Mouse (Mus musculus) embryonic facial prominence, embryonic 10.5 days (tissue): ENCODE measurements around the gene Inhbb. TPM values are rescaled to one million over a fixed set of nuclear protein-coding genes. Genes with fewer than 3 reads are reported as not detected.

Experiments used
- DNase-seq: peaks from one replicate; pipeline ENCODE4 v3.0.0-alpha.2; 2017; ENCODE audit warnings: low spot score
- H3K27ac ChIP-seq: fragments of 300-500 bp; sonication (generic); replicated peaks from 2 replicates; pipeline ENCODE4 v1.5.1; 2016; ENCODE audit warnings: mild to moderate bottlenecking
- H3K27me3 ChIP-seq: fragments of 300-500 bp; sonication (generic); replicated peaks from 2 replicates; pipeline ENCODE4 v1.6.1; 2016; ENCODE audit warnings: low read depth, mild to moderate bottlenecking; ENCODE audit not compliant: poor library complexity, severe bottlenecking
- H3K36me3 ChIP-seq: fragments of 300-500 bp; sonication (generic); replicated peaks from 2 replicates; pipeline ENCODE4 v1.6.1; 2016; ENCODE audit warnings: mild to moderate bottlenecking, moderate library complexity
- H3K4me1 ChIP-seq: fragments of 300-500 bp; sonication (generic); 2 replicates; pipeline ENCODE4 v1.6.1; 2016
- H3K4me3 ChIP-seq: fragments of 300-500 bp; sonication (generic); 2 replicates; pipeline ENCODE4 v1.5.1; 2016; ENCODE audit warnings: mild to moderate bottlenecking, moderate library complexity
- H3K9me3 ChIP-seq: fragments of 300-500 bp; sonication (generic); 2 replicates; pipeline ENCODE4 v1.6.1; 2016; ENCODE audit warnings: mild to moderate bottlenecking
- WGBS: fragments of 180-500 bp; shearing (Covaris S2); methylation state at CpG from one replicate; pipeline ENCODE4 v1.1.7; 2016; 5-methylcytosine and 5-hydroxymethylcytosine counted together
- polyA plus RNA-seq: library from polyadenylated mRNA; unstranded; fragments of >200 nt; fragmentation: Nextera tagmentation; extraction: Ambion mirVana; gene quantifications from 2 replicates; pipeline ENCODE4 v1.2.1, GENCODE M21; 2016

Inhbb gene
- polyA plus RNA-seq, 1 experiment from 2014 or later: 0.10 TPM

DNA sequence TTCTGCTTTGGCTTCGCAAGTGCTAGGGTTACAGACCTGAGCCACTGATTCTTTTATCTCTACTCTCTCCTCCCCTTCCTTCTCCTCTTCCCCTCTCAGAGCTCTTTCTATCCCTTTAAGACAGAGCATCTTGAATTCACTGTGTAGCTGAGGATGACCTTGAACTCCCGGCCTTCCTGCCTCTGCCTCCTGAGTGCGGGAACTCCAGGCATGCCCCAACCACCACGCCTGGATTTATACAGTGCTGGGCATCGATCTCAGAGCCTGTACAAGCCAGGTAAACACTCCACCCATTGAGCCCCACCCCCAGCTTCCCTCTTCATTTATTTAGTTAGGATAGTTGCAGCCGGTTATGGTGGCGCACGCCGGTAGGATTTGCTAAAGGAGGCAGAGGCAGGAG is 20.9 kb upstream of the Inhbb start:
- H3K27ac ChIP-seq: no peak overlapping the region
- WGBS: 93% methylated on average over 9 of the region's 9 CpGs
- H3K4me3 ChIP-seq: no peak overlapping the region
- no peaks in the 10 kb centered on the region for H3K4me1 ChIP-seq
- no peak for DNase-seq
- no peaks in the 10 kb centered on the region for H3K27me3 ChIP-seq
- no peaks in the 10 kb centered on the region for H3K9me3 ChIP-seq
- H3K36me3 ChIP-seq: no peaks in the 10 kb centered on the region

DNA sequence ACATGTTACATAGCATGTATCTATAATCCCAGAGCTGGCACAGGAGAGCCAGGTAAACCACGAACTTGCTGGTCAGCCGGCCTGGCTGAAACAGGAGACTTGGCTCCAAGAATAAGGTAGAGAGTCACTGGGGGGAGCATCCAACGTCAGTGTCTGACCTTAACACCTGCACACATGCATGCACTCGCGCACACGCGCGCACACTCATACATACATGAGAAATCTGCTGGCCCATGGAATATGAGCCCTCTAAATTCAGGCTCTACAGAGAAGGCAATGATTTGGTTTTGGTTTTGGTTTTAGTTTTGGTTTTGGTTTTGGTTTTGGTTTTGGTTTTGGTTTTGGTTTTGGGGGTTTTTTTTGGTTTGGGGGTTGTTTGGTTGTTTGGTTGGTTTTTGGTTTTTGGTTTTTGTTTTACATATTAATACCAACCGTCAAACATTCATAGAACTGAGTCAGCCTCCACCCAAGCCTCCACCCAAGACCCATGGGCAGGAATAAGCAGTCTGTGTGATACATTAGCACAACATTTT is 16.1 kb upstream of the Inhbb start:
- Histone ChIP-seq H3K4me1 (no peaks in the 10 kb centered on the region), H3K4me3 (no peak overlapping the region), H3K9me3 (no peaks in the 10 kb centered on the region), H3K27ac (no peak overlapping the region), H3K36me3 (no peaks in the 10 kb centered on the region), H3K27me3 (no peaks in the 10 kb centered on the region)
- WGBS: 92% methylated on average over 9 of the region's 9 CpGs
- no peak for DNase-seq

DNA sequence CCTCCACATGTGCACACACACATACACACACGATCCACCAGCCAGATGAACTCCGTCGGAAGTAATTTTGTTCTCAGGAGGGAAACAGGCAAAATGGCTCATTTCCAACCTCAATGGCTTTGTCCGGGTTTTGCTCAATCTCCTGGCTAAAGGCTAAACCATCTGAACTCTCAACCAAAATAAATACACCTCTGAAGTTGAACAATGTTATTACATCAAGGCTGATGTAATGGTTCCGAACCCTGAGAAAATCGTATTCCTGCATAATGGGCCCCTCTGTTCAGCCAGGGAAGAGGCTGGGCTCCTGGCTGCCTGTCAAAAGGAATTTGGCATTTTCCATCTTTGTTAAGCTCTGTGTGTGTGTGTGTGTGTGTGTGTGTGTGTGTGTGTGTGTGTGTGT is 15.4 kb upstream of the Inhbb start:
- H3K9me3 ChIP-seq: no peaks in the 10 kb centered on the region
- H3K4me1 ChIP-seq: no peaks in the 10 kb centered on the region
- H3K27me3 ChIP-seq: no peaks in the 10 kb centered on the region
- DNase-seq: no peak
- H3K27ac ChIP-seq: no peak overlapping the region
- WGBS: 73% methylated on average over 6 of the region's 6 CpGs
- no peaks in the 10 kb centered on the region for H3K36me3 ChIP-seq
- no peak overlapping the region for H3K4me3 ChIP-seq

DNA sequence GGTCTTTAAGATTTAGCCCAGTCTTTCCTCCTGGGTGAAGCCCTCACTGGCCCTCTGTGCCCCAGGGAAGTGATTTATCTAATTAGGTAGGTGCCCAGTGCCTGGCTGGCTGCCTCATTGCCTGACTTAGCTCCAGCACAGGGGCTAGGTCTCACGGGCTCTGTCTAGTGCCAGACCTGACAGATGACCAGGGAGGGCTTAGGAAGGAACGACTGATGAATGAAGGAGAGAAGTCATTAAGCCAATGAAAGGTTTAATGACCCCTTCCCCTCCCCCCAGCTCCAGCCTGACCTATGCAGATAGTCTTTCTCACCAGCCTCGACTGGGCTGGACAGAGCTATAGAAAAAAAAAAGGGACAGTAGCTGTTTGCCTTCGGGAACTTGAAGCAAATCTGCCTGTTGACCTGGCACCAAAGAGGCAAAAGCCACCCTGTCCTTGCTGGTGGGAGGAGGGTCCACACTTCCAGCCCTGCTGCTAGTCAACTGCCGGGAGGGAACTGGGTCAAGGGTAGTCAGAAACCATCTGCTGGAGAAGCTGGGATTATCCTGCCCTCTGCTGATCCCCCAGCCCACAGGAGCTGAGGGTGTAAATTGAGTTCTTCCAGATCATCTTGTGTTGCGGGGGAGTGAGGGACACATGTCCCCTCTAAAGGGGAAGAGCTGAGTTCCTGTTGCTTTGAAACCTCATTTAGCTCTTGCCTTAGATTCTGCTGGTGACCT is 2.3 kb upstream of the Inhbb start:
- Histone ChIP-seq H3K4me1 (peaks cover 41% of the 10 kb centered on the region), H3K9me3 (no peaks in the 10 kb centered on the region), H3K27me3 (peaks cover 71% of the 10 kb centered on the region), H3K4me3 (no peak overlapping the region), H3K27ac (no peak overlapping the region), H3K36me3 (no peaks in the 10 kb centered on the region)
- WGBS: 35% methylated on average over 6 of the region's 6 CpGs
- DNase-seq: no peak

DNA sequence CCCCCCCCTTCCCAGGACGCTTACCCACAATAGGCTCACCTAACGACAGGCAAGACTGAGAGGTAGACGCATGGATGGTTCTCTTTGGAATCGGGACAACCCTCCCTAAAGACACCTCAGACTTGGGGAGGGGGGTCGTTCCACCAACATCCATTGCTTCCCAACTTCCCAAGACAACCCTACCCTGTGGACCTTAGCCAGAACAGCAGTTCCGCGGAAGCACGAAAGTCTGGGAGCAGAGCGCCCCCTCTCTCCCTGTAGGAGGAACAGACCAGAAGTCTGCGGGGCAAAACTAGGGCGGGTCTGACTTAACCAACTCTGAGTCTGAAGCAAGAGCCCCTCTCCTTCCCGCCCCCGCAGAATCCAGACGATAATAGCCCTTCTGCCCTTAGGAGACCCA is 1.5 kb upstream of the Inhbb start:
- Histone ChIP-seq H3K4me1 (peaks cover 49% of the 10 kb centered on the region), H3K36me3 (no peaks in the 10 kb centered on the region), H3K27ac (no peak overlapping the region), H3K27me3 (peaks cover 79% of the 10 kb centered on the region), H3K4me3 (no peak overlapping the region), H3K9me3 (no peaks in the 10 kb centered on the region)
- DNase-seq: peak; percentile 51
- 3% methylated on average over 14 of the region's 14 CpGs for WGBS

DNA sequence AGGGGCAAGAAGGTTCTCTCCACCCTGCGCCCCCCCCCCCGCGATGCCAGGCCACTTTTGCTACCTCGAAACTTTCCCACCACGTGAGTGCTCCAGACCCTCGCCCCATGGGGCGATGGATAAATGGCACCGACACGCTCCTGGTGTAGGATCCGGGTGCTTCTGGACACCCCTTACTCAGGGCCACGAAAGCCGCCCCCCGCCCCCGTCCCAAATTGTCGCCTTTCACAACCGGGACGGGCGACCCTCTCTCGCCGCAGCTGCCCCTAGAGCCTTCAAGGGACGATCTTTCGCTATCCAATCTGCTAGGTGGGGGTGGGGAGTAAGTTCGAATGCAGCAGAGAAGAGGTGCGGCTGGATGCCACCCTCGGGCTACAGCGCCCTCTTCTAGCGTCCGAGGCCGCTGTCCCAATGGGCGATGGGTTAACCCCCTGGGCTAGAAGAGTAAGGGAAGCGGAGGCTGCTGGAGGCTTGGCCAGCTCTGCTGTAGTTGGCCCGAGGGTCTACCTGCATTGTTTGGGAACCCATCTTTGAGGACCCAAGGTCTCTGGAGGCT is 490 bp upstream of the Inhbb start:
- under 1% methylated on average over 31 of the region's 32 CpGs for whole genome bisulfite sequencing
- Histone ChIP-seq H3K4me1 (peaks cover 59% of the 10 kb centered on the region), H3K27ac (no peak overlapping the region), H3K36me3 (no peaks in the 10 kb centered on the region), H3K4me3 (peak overlapping the region; percentile 69), H3K9me3 (no peaks in the 10 kb centered on the region), H3K27me3 (peaks cover 89% of the 10 kb centered on the region)
- peak; percentile 29 for DNase-seq

DNA sequence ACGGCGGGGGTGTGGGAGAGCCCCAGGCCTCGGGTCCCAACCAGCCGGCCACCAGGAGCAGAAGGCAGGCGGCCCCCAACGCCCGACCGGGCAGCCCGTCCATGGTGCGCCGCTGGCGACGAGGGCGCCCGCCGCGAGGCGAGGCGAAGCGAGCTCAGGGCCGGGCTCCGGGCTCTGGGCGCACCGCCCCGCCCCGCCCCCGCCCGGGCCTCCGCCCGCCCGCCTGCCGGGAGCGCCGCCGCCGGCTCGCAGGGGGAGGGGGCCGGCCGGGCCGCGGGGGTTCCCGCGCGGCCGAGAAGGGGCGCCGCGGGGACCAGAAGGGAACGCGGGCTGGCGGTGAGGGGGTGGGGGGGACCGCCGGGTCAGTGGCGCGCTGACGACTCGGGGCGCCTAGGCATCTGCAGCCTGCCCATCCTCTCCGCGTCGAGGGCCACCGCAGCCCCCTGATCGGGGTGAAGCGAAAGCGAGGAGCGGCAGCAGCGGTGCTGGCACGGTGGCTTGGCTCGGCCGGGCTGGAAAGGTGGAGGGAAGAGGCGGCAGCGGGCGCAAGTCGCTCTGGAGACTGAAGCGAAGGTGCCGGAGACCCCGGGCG is 968 bp downstream of the Inhbb start:
- Histone ChIP-seq H3K36me3 (no peaks in the 10 kb centered on the region), H3K27me3 (peaks cover 100% of the 10 kb centered on the region), H3K4me3 (peak overlapping the region; percentile 69), H3K27ac (no peak overlapping the region; the same call in 1 of the 2 replicates), H3K4me1 (peaks cover 61% of the 10 kb centered on the region), H3K9me3 (no peaks in the 10 kb centered on the region)
- WGBS: under 1% methylated on average over 60 of the region's 78 CpGs
- peak; percentile 65 for DNase-seq

DNA sequence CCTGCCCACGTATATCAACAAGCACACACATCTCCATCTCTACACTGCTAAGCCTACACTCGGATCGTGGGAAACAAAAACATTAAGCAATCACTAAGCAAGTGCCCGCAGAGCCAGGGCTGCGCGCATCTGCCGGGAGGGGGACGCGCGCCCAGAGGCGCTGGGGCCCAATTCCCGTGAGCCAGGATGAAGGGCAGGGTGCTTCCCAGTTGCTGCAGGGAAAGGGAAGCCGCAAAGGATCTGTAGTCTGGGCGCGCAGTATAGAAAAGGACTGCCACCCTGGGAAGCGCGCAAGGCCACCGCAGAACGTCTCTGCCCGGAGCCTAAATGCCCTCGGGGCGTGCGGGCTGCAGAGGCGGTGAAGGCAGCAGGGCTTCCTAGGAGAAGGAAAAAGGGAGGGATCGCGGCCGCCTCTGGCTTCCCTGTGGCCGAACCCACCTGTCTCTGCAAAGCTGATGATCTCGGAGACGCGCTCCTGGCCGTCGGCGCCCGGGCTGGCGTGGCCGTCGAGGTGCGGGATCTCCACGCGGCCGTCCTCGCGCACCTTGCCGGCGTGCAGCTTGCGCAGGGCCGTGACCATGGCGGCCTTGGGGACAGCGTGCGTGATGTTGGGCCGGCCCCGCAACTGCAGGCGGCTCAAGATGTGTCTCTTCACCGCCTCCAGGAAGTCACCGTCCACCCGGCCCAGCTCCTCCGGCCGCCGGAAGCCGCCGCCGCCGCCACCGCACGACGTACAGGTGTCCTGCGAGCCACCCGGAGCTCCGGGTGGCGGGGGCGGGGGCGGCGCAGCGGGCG is 1.7 kb downstream of the Inhbb start:
- H3K27me3 ChIP-seq: peaks cover 96% of the 10 kb centered on the region
- H3K27ac ChIP-seq: no peak overlapping the region
- H3K4me3 ChIP-seq: peak overlapping the region; percentile 69
- H3K36me3 ChIP-seq: no peaks in the 10 kb centered on the region
- DNase-seq: no peak
- WGBS: 1% methylated on average over 76 of the region's 76 CpGs
- peaks cover 61% of the 10 kb centered on the region for H3K4me1 ChIP-seq
- no peaks in the 10 kb centered on the region for H3K9me3 ChIP-seq

DNA sequence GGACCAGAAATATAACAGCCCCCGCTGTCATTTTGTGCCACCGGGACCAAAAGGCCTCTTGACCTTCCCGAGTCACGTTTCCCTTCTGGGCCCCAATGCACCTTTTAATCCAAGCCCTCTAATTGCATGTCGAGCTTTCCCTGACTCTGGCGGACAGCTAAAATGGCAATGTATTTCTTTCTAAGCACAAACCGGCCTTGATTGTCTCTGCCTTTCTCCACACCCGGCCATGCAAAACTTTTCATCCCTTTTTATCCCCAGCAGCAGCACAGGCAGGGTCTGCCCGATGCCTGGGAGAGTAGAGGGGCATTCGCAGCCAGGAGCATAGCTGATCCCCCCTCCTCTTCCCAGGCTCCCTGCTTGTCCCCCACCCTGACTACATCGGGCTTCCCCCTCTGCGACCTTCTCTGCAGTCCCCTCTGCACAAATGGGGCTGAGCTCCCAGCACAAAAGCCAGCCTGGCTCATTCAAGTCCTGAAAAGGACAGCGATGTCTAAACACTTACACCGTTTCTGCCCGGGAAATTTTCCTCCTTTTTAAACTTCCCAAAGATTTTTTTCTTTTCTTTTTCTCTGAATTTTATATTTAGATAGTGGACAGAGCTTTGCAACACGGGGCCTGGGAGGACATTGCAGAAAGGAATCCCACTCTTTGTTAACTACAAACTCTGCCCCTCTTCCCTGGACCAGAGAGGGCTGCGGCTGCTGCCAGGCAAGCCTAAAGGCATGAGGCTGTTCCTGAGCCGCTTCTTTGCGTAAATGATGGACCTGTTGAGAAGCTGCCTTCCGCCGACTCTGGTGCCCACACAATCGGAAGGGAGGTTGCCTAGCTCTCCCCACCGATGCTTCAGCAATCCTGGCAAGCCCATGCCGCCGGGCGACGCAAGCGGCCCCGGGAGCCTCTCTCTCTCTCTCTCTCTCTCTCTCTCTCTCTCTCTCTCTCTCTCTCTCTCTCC is 2.6 kb downstream of the Inhbb start:
- Histone ChIP-seq H3K9me3 (no peaks in the 10 kb centered on the region), H3K27ac (no peak overlapping the region), H3K36me3 (no peaks in the 10 kb centered on the region), H3K4me1 (peaks cover 61% of the 10 kb centered on the region), H3K27me3 (peaks cover 95% of the 10 kb centered on the region), H3K4me3 (peak overlapping the region; percentile 69)
- peak; percentile 49 for DNase-seq
- 2% methylated on average over 29 of the region's 29 CpGs for WGBS

DNA sequence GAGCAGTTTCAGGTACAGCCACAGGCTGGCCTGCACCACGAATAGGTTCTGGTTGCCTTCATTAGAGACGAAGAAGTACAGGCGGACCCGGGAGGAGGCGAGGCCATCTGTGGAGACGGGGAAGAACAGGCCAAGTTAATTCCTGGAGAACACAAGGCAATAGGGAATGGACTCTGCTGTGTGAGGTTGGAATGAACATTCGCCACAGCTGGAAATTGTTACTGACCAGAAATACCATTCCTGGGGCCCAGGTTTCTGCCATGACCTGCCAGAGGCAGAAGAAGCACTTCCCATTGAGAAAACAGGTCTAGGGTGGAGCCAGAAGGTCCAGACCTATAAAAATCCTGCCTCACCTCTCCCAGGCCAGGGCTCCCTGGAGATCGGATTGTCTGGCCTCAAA is 4.1 kb downstream of the Inhbb start:
- H3K36me3 ChIP-seq: no peaks in the 10 kb centered on the region
- no peaks in the 10 kb centered on the region for H3K9me3 ChIP-seq
- peaks cover 92% of the 10 kb centered on the region for H3K27me3 ChIP-seq
- H3K4me1 ChIP-seq: peaks cover 55% of the 10 kb centered on the region
- peak; percentile 42 for DNase-seq
- 44% methylated on average over 8 of the region's 8 CpGs for WGBS
- H3K4me3 ChIP-seq: no peak overlapping the region
- H3K27ac ChIP-seq: no peak overlapping the region

DNA sequence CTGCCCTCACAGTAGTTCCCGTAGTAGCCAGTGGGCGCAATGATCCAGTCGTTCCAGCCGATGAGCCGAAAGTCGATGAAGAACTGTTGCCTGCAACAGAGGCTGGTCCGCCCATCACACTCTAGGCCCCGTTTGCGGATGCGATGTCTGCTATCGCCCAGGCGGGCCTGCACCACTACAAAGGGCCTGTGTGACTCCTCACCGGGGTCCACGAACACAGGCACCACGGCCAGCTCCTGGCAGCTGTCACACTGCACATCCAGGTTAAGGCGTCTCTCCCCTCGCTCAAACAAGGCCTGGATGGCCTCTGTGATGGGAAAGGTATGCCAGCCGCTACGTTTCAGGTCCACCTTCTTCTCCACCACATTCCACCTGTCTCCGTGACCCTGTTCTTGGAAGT is 4.5 kb downstream of the Inhbb start:
- H3K9me3 ChIP-seq: no peaks in the 10 kb centered on the region
- peak; percentile 22 for DNase-seq
- no peaks in the 10 kb centered on the region for H3K36me3 ChIP-seq
- WGBS: 78% methylated on average over 20 of the region's 20 CpGs
- no peak overlapping the region for H3K4me3 ChIP-seq
- H3K4me1 ChIP-seq: peaks cover 52% of the 10 kb centered on the region
- H3K27me3 ChIP-seq: peaks cover 88% of the 10 kb centered on the region
- no peak overlapping the region for H3K27ac ChIP-seq
